Mouse (Mus musculus): ENCODE measurements around the gene Paqr7.

DNA sequence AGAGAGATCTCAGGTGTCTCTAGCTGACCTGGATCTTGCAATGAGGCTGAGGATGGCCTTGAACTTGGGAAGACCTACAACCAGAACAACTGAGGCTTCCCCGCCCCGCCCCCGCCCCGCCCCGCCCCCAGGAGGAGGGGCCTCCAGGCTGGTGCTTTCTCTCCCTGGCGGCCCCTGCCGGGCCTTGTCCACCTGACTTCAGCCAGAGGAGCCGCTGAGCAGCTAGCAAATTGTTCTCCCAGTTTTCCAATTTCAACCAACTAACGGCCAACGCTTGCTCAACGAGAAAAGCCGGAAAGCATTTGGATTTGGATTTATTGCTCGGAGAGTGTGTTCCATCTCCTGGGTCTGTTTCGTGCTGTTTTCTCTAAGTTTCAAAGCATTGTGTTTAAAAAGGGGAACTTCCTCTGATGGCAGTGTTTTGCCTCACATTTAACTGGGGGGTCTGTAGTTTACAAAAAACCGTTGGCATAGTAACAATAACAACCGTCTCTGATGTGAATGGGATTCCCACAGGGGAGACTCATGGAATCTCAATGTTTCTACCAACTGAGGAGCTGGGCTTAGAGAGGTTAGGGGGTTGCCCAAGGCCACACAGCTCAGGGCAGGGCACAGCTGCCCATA is 61.2 kb downstream of the Paqr7 start:
- TF ChIP-seq GATA1 (IDR thresholded peaks at IDR 0.05; ENCODE audit: low read length) (no peak), TAL1 (IDR thresholded peaks at IDR 0.05; ENCODE audit: low read length) (no peak)

Measured in erythroblast, embryonic 14.5 days (primary cell).